Mouse (Mus musculus): ENCODE measurements at regions not wholly inside any gene's neighbourhood (a gene's known extent, or its start where the extent isn't known, plus 50 kb on each side); places are given as distances from the start of the nearest gene placed in this dataset.

DNA sequence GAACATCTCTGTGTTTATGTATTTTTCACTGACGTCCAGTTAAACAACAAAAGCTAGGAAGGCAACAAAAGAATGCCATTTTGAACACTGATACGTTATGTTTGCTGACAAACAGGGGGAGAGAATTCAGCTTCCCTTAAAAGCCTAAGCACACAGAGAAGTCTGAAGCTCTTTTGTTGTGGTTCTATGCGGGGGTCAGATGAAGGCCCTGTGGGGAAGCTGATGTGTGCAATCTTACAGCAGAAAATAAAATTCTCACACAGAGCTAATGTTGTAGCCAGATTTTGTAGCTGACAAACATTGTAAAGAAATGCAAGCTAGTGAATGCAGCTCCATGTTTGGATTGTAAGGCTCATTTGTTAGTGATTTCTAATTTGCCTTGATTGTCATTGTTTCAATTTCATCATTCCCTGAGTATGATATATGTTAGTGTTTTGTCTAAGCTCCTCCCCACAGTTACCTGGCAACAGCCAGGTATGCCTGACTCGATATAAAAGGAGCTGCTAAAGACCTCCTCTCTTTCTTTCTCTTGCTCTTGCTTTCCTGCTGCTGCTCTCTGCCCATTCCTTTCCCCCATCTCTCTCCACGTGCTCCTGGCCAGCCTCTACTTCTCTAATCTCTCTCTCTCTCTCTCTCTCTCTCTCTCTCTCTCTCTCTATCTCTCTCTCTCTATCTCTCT lies 115.0 kb downstream of the Rab38 start:
- TF ChIP-seq POLR2A (IDR thresholded peaks at IDR 0.05; ENCODE audit: extremely low read depth, insufficient read depth, low read length), result no peak
- no peak for TF ChIP-seq CTCF (IDR thresholded peaks at IDR 0.05; ENCODE audit: low read depth, low read length)

All from liver, adult 2 months (tissue).